Comparison of ENCODE assay signal across 24 mouse cellular contexts in the genomic region with DNA sequence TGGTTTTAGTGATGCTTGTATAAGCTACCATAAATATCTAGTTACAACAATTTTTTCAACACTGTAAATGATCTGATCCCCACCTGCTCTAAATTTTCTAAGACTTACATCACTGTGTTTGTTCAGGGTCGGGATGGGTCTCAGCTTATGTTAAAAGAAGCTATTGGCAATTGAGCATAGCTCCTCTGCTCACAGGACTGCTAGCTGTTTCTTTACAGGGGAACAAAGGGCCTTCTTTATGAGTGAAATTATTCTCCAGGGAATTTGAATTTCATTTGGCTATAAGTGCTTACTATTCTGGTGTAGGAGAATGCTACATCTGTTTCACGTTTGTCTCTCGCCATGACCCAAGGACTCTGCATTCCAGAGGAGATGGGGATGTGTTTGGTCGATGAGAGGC.
DNase-seq lines count a peak whose midpoint lies in the region; ATAC-seq and TF ChIP-seq lines count a peak whose summit lies in the region.
"Had no signal": no experiment of that assay in that cellular context is flagged by ENCODE, and none has a peak within 500 bp of the region (broad histone marks: within the 10 kb centered on the region; RNA-seq: fewer than 3 reads in every experiment).

No protein-coding gene starts in this region.

- no peak overlapping the region for H3K4me2 ChIP-seq in embryonic facial prominence, embryonic 14.5 days (ENCODE audit: low read depth, low read length)
- no peak overlapping the region for H3K4me2 ChIP-seq in limb, embryonic 13.5 days (replicated peaks)
- H3K4me2 ChIP-seq: forebrain, embryonic 12.5 days; heart, embryonic 13.5 days; hindbrain, embryonic 14.5 days had no signal

- H3ac ChIP-seq in C2C12 (ENCODE audit: control insufficient read depth, insufficient read length, low read depth), result no peak overlapping the region

- no peaks in the 10 kb centered on the region for H3K27me3 ChIP-seq in C2C12 (ENCODE audit: control insufficient read depth, insufficient read depth, insufficient read length)
- H3K27me3 ChIP-seq in embryonic facial prominence, embryonic 14.5 days (replicated peaks; ENCODE audit: control insufficient read depth, insufficient read depth, low read length), result no peaks in the 10 kb centered on the region
- H3K27me3 ChIP-seq in limb, embryonic 13.5 days, result no peaks in the 10 kb centered on the region; the same call in 1 of the 2 replicates
- H3K27me3 ChIP-seq: CH12.LX; forebrain, embryonic 12.5 days; heart, embryonic 13.5 days had no signal

- H3K79me3 ChIP-seq in C2C12 (ENCODE audit: low read depth), result no peaks in the 10 kb centered on the region

- TF ChIP-seq CTCF in C2C12 (IDR thresholded peaks at IDR 0.05; ENCODE audit: control insufficient read depth, insufficient read depth, insufficient read length), result no peak

- no peaks in the 10 kb centered on the region; the same call in 1 of the 2 replicates for H3K4me1 ChIP-seq in embryonic facial prominence, embryonic 14.5 days (ENCODE audit: control insufficient read depth, insufficient read depth, low read length)
- H3K4me1 ChIP-seq in limb, embryonic 13.5 days, result no peaks in the 10 kb centered on the region
- H3K4me1 ChIP-seq: heart, embryonic 13.5 days had no signal

- WGBS in embryonic facial prominence, embryonic 14.5 days, result 26% methylated on average over 4 of the region's 4 CpGs
- 22% methylated on average over 4 of the region's 4 CpGs for WGBS in limb, embryonic 13.5 days

- H3K9ac ChIP-seq in embryonic facial prominence, embryonic 14.5 days (ENCODE audit: low read depth, low read length), result no peak overlapping the region
- H3K9ac ChIP-seq in limb, embryonic 13.5 days, result no peak overlapping the region
- H3K9ac ChIP-seq: forebrain, embryonic 12.5 days; heart, embryonic 13.5 days; hindbrain, embryonic 14.5 days had no signal

- H3K36me3 ChIP-seq in C2C12 (ENCODE audit: control insufficient read depth, insufficient read depth), result no peaks in the 10 kb centered on the region
- no peaks in the 10 kb centered on the region for H3K36me3 ChIP-seq in embryonic facial prominence, embryonic 14.5 days (ENCODE audit: control insufficient read depth, insufficient read depth, low read length)
- H3K36me3 ChIP-seq in limb, embryonic 13.5 days, result no peaks in the 10 kb centered on the region
- H3K36me3 ChIP-seq: forebrain, embryonic 12.5 days; heart, embryonic 13.5 days had no signal

- ATAC-seq in embryonic facial prominence, embryonic 14.5 days (ENCODE audit: low read depth), result peak; percentile 62
- ATAC-seq in limb, embryonic 13.5 days (ENCODE audit: low FRiP score, low read depth), result peak; percentile 81
- no peak for ATAC-seq in inflammation-experienced regulatory T-cells, adult 6 months
- ATAC-seq: activated CD4-positive, CD25-positive, alpha-beta regulatory T cell, adult 4 months; forebrain, embryonic 16.5 days; intestine, embryonic 16.5 days; Patski had no signal

- no peaks in the 10 kb centered on the region for H3K79me2 ChIP-seq in C2C12 (ENCODE audit: control insufficient read depth, insufficient read depth)

- H3K9me3 ChIP-seq in embryonic facial prominence, embryonic 14.5 days (ENCODE audit: control insufficient read depth, low read length), result no peaks in the 10 kb centered on the region
- H3K9me3 ChIP-seq in limb, embryonic 13.5 days, result no peaks in the 10 kb centered on the region
- H3K9me3 ChIP-seq: forebrain, embryonic 12.5 days; heart, embryonic 13.5 days had no signal

- H3K27ac ChIP-seq in embryonic facial prominence, embryonic 14.5 days (replicated peaks; ENCODE audit: low read depth, low read length), result no peak overlapping the region
- H3K27ac ChIP-seq in limb, embryonic 13.5 days, result no peak overlapping the region
- H3K27ac ChIP-seq: forebrain, embryonic 12.5 days; gastrocnemius, adult 2 months; heart, embryonic 13.5 days; hindbrain, embryonic 14.5 days had no signal

- DNase-seq in embryo, embryonic 11 days, result peak; percentile 28
- no peak for DNase-seq in embryo, embryonic 9.5 days (ENCODE audit: extremely low spot score)
- DNase-seq in embryonic facial prominence, embryonic 14.5 days (ENCODE audit: low spot score), result peak; percentile 69
- no peak for DNase-seq in gastrocnemius, postnatal 4 days (ENCODE audit: low spot score in 2 of 2)
- DNase-seq in heart, postnatal 4 days, result no peak
- DNase-seq: adrenal gland, adult 2 months; adrenal gland, postnatal 36 days; cerebellum, adult 8-10 months; cerebellum, postnatal 14 days; gastrocnemius, adult 2 months; gastrocnemius, postnatal 25 days; heart, adult 11 months; kidney, adult 2 months had no signal

- H3K4me3 ChIP-seq in C2C12 (ENCODE audit: insufficient read depth, poor library complexity, severe bottlenecking), result no peak overlapping the region
- H3K4me3 ChIP-seq in embryonic facial prominence, embryonic 14.5 days (ENCODE audit: low read depth, low read length), result no peak overlapping the region
- no peak overlapping the region for H3K4me3 ChIP-seq in limb, embryonic 13.5 days
- H3K4me3 ChIP-seq: forebrain, embryonic 12.5 days; gastrocnemius, adult 2 months; heart, embryonic 13.5 days had no signal

TF ChIP-seq in C2C12, 6 proteins besides CTCF, POLR2A, EP300 and RAD21:
- TF ChIP-seq USF1 (IDR thresholded peaks at IDR 0.05; ENCODE audit: low read depth), result no peak
- TF ChIP-seq MYOG (IDR thresholded peaks at IDR 0.05; ENCODE audit: control insufficient read depth, extremely low read depth, insufficient read length), result no peak
- TF ChIP-seq MYOD1 (IDR thresholded peaks at IDR 0.05; ENCODE audit: control insufficient read depth, insufficient read length, low read depth), result peak; percentile 44
- TF ChIP-seq FOSL1 (IDR thresholded peaks at IDR 0.05; ENCODE audit: insufficient read depth, low read length, poor library complexity, severe bottlenecking), result no peak
- TF ChIP-seq MAX (IDR thresholded peaks at IDR 0.05), result no peak
- TF ChIP-seq CEBPB (IDR thresholded peaks at IDR 0.05; ENCODE audit: low read depth), result no peak
TF ChIP-seq in C2C12: peak in this region for 1.

Comparison
In these comparisons a context has a peak if more than half of its experiments do, and no peak if none do; other contexts are left out.
1. DNase-seq: peak in embryo, embryonic 11 days (single experiment) and embryonic facial prominence, embryonic 14.5 days (single experiment); none in embryo, embryonic 9.5 days (single experiment), gastrocnemius, postnatal 4 days (0 of 2) and heart, postnatal 4 days (single experiment).